Mouse (Mus musculus) CH12F3 (cell line): Measurements from ENCODE around the gene Ablim1.

Experiments used
- in situ Hi-C: fragments of 300-500 bp; cut with MboI; formaldehyde crosslinking; loops from 2 replicates; pipeline ENCODE4 v1.14.3; 2020; ENCODE audit warnings: low sequenced_read_pairs

The Ablim1 gene

GRCm38 (mm10) chr19:57306601-57307000, 8.1 kb downstream of the Ablim1 start:
- in situ Hi-C loops = no loop called here

GRCm38 (mm10) chr19:57305972-57306371, 8.7 kb downstream of the Ablim1 start:
- in situ Hi-C loops = no loop called here

- in situ Hi-C loops = no loop called here
Observed at GRCm38 (mm10) chr19:57304666-57305065, 10.1 kb downstream of the Ablim1 start.

GRCm38 (mm10) chr19:57301961-57302395, 12.7 kb downstream of the Ablim1 start:
- in situ Hi-C loops = no loop called here

GRCm38 (mm10) chr19:57298006-57298405, 16.7 kb downstream of the Ablim1 start:
- in situ Hi-C loops = no loop called here

- in situ Hi-C loops = no loop called here
Observed at GRCm38 (mm10) chr19:57297447-57297846, 17.3 kb downstream of the Ablim1 start.

GRCm38 (mm10) chr19:57296539-57296938, 18.2 kb downstream of the Ablim1 start:
- in situ Hi-C loops = no loop called here

- in situ Hi-C loops = no loop called here
Observed at GRCm38 (mm10) chr19:57295521-57295920, 19.2 kb downstream of the Ablim1 start.

- in situ Hi-C loops = no loop called here
Observed at GRCm38 (mm10) chr19:57294356-57294755, 20.4 kb downstream of the Ablim1 start.

GRCm38 (mm10) chr19:57293737-57294136, 21.0 kb downstream of the Ablim1 start:
- in situ Hi-C loops = no loop called here

GRCm38 (mm10) chr19:57283310-57283709, 31.4 kb downstream of the Ablim1 start:
- in situ Hi-C loops = no loop called here

GRCm38 (mm10) chr19:57282642-57283041, 32.1 kb downstream of the Ablim1 start:
- in situ Hi-C loops = no loop called here

- in situ Hi-C loops = no loop called here
Observed at GRCm38 (mm10) chr19:57279666-57280065, 35.1 kb downstream of the Ablim1 start.

- in situ Hi-C loops = no loop called here
Observed at GRCm38 (mm10) chr19:57278263-57278662, 36.5 kb downstream of the Ablim1 start.

GRCm38 (mm10) chr19:57277010-57277409, 37.7 kb downstream of the Ablim1 start:
- in situ Hi-C loops = no loop called here

- in situ Hi-C loops = no loop called here
Observed at GRCm38 (mm10) chr19:57275166-57275953, 39.4 kb downstream of the Ablim1 start.

GRCm38 (mm10) chr19:57274717-57275116, 40.0 kb downstream of the Ablim1 start:
- in situ Hi-C loops = no loop called here

GRCm38 (mm10) chr19:57274286-57274685, 40.4 kb downstream of the Ablim1 start:
- in situ Hi-C loops = no loop called here

- in situ Hi-C loops = no loop called here
Observed at GRCm38 (mm10) chr19:57272824-57273613, 41.7 kb downstream of the Ablim1 start.

- in situ Hi-C loops = no loop called here
Observed at GRCm38 (mm10) chr19:57271757-57272156, 43.0 kb downstream of the Ablim1 start.

GRCm38 (mm10) chr19:57270711-57271110, 44.0 kb downstream of the Ablim1 start:
- in situ Hi-C loops = no loop called here

GRCm38 (mm10) chr19:57269791-57270190, 44.9 kb downstream of the Ablim1 start:
- in situ Hi-C loops = no loop called here
